Mouse (Mus musculus) cerebellum, adult (tissue): ENCODE results near the gene Lhcgr.
"Not testable (repeated sequence)": the region's sequence is repeated elsewhere in the genome, so short reads cannot be mapped to it uniquely, and the experiment has no call there.

Experiments used
- ATAC-seq: cut with Nextera tagmentation; 2 replicates; pipeline ENCODE4 v1.9.2; 2017; ENCODE audit warnings: mild to moderate bottlenecking, moderate library complexity, mixed read lengths; ENCODE audit not compliant: insufficient number of reproducible peaks, low FRiP score, low TSS enrichment

Lhcgr gene

GRCm38 (mm10) chr17:88791440-88792152, at the start of gene Lhcgr:
TSS of gene Lhcgr (minus strand) at chr17:88791990.
- no peak for ATAC-seq

- no peak for ATAC-seq
These were observed 25.8 kb upstream of the Lhcgr start for GRCm38 (mm10) chr17:88817601-88818000.

- ATAC-seq: not testable (repeated sequence)
These were observed 21.2 kb upstream of the Lhcgr start for GRCm38 (mm10) chr17:88812943-88813342.

GRCm38 (mm10) chr17:88810807-88811206, 19.0 kb upstream of the Lhcgr start:
- ATAC-seq: no peak

GRCm38 (mm10) chr17:88806421-88806820, 14.6 kb upstream of the Lhcgr start:
- ATAC-seq: no peak

GRCm38 (mm10) chr17:88803441-88803840, 11.7 kb upstream of the Lhcgr start:
- no peak for ATAC-seq

GRCm38 (mm10) chr17:88790680-88791079, 1.1 kb downstream of the Lhcgr start:
- no peak for ATAC-seq

- no peak for ATAC-seq
These were observed 3.4 kb downstream of the Lhcgr start for GRCm38 (mm10) chr17:88788392-88788791.

GRCm38 (mm10) chr17:88786881-88787280, 4.9 kb downstream of the Lhcgr start:
- no peak for ATAC-seq

- ATAC-seq: no peak
These were observed 5.4 kb downstream of the Lhcgr start for GRCm38 (mm10) chr17:88786385-88786784.

- no peak for ATAC-seq
These were observed 12.6 kb downstream of the Lhcgr start for GRCm38 (mm10) chr17:88779148-88779547.

GRCm38 (mm10) chr17:88774103-88774526, 17.7 kb downstream of the Lhcgr start:
- ATAC-seq: no peak

- no peak for ATAC-seq
These were observed 21.7 kb downstream of the Lhcgr start for GRCm38 (mm10) chr17:88770081-88770480.

- ATAC-seq: no peak
These were observed 22.4 kb downstream of the Lhcgr start for GRCm38 (mm10) chr17:88769283-88769859.

- no peak for ATAC-seq
These were observed 24.9 kb downstream of the Lhcgr start for GRCm38 (mm10) chr17:88766857-88767256.

GRCm38 (mm10) chr17:88764136-88764485, 27.7 kb downstream of the Lhcgr start:
- no peak for ATAC-seq

- ATAC-seq: no peak
These were observed 28.2 kb downstream of the Lhcgr start for GRCm38 (mm10) chr17:88763396-88764135.

GRCm38 (mm10) chr17:88758003-88758437, 33.8 kb downstream of the Lhcgr start:
- no peak for ATAC-seq

- no peak for ATAC-seq
These were observed 36.0 kb downstream of the Lhcgr start for GRCm38 (mm10) chr17:88755776-88756175.

- ATAC-seq: no peak
These were observed 38.3 kb downstream of the Lhcgr start for GRCm38 (mm10) chr17:88753472-88753857.

- ATAC-seq: no peak
These were observed 38.8 kb downstream of the Lhcgr start for GRCm38 (mm10) chr17:88752827-88753471.
